Mouse (Mus musculus) MEL (cell line): ENCODE results near the gene Ap2s1. TPM values are rescaled to one million over a fixed set of nuclear protein-coding genes. Genes with fewer than 3 reads are reported as not detected.

Experiments
- DNase-seq: peaks from one replicate; pipeline ENCODE4 v3.0.0; 2011; ENCODE audit warnings: low read depth, low spot score
- H3K27ac ChIP-seq: 2 replicates; pipeline ENCODE4 v1.5.1; 2012; ENCODE audit warnings: low read depth, mild to moderate bottlenecking, control low read depth, low read length, moderate library complexity; ENCODE audit not compliant: control insufficient read depth
- H3K27me3 ChIP-seq, 2 experiments: fragments of 150-350 bp in 1 of 2; sonication (generic) in 1 of 2; 2 replicates each; pipeline ENCODE4 v1.6.1; 2012; ENCODE audit warnings: low read length in 2 of 2, mild to moderate bottlenecking in 2 of 2, improper control_type of control experiment in 1 of 2, moderate library complexity in 1 of 2; ENCODE audit not compliant: insufficient read depth in 2 of 2, control insufficient read depth in 1 of 2
- H3K36me3 ChIP-seq, 2 experiments: 2 replicates each; pipeline ENCODE4 v1.6.1; 2012 to 2014; ENCODE audit warnings: low read length in 2 of 2, improper control_type of control experiment in 1 of 2, inconsistent platforms in 1 of 2, mild to moderate bottlenecking in 1 of 2; ENCODE audit not compliant: insufficient read depth in 2 of 2, control insufficient read depth in 1 of 2
- H3K4me1 ChIP-seq, 2 experiments: fragments of 150-350 bp in 1 of 2; sonication (generic) in 1 of 2; 2 replicates each; pipeline ENCODE4 v1.6.1; 2012; ENCODE audit warnings: low read length in 2 of 2, improper control_type of control experiment in 1 of 2, mild to moderate bottlenecking in 1 of 2; ENCODE audit not compliant: insufficient read depth in 2 of 2, control insufficient read depth in 1 of 2
- H3K4me3 ChIP-seq, 2 experiments: fragments of 150-350 bp in 1 of 2; sonication (generic) in 1 of 2; 2 replicates each; pipeline ENCODE4 v1.5.1; 2012; ENCODE audit warnings: low read depth in 2 of 2, low read length in 2 of 2, mild to moderate bottlenecking in 2 of 2, moderate library complexity in 2 of 2, control low read depth in 1 of 2, improper control_type of control experiment in 1 of 2; ENCODE audit not compliant: control insufficient read depth in 1 of 2, insufficient read depth in 1 of 2
- H3K79me2 ChIP-seq: 2 replicates; pipeline ENCODE4 v1.6.1; 2012; ENCODE audit warnings: mild to moderate bottlenecking, low read length, moderate library complexity; ENCODE audit not compliant: control insufficient read depth, poor library complexity, insufficient read depth
- H3K9ac ChIP-seq: 2 replicates; pipeline ENCODE4 v1.6.1; 2012; ENCODE audit warnings: low read depth, mild to moderate bottlenecking, control low read depth, low read length, moderate library complexity; ENCODE audit not compliant: control insufficient read depth, poor library complexity, severe bottlenecking
- H3K9me3 ChIP-seq: fragments of 150-350 bp; sonication (generic); replicated peaks from 2 replicates; pipeline ENCODE4 v1.6.1; 2012; ENCODE audit warnings: mild to moderate bottlenecking, low read length, improper control_type of control experiment, moderate library complexity; ENCODE audit not compliant: insufficient read depth
- BHLHE40 ChIP-seq: IDR thresholded peaks from 2 replicates; pipeline ENCODE4 v1.6.1; 2012; ENCODE audit warnings: low read depth, mild to moderate bottlenecking, inconsistent platforms, low read length, improper control_type of control experiment, borderline replicate concordance
- CTCF ChIP-seq, 3 experiments: IDR thresholded peaks in 2 of 3; conservative IDR thresholded peaks in 1 of 3; 2 replicates each; pipeline ENCODE4 v1.5.1; 2011 to 2012; ENCODE audit warnings: low read length in 3 of 3, low read depth in 2 of 3, mild to moderate bottlenecking in 2 of 3, improper control_type of control experiment in 1 of 3, inconsistent platforms in 1 of 3, mixed read lengths in 1 of 3, moderate library complexity in 1 of 3; ENCODE audit not compliant: control insufficient read depth in 1 of 3, insufficient read depth in 1 of 3, poor library complexity in 1 of 3, severe bottlenecking in 1 of 3
- E2F4 ChIP-seq: IDR thresholded peaks from 2 replicates; pipeline ENCODE4 v1.6.1; 2011; ENCODE audit warnings: low read depth, low read length, improper control_type of control experiment, borderline replicate concordance
- EP300 ChIP-seq, 2 experiments: IDR thresholded peaks; 2 replicates each; pipeline ENCODE4 v1.6.1; 2011; ENCODE audit warnings: improper control_type of control experiment in 2 of 2, low read length in 2 of 2, low read depth in 1 of 2, mild to moderate bottlenecking in 1 of 2
- GATA1 ChIP-seq: IDR thresholded peaks from 2 replicates; pipeline ENCODE4 v1.6.1; 2011; ENCODE audit warnings: low read depth, low read length, improper control_type of control experiment
- HCFC1 ChIP-seq: IDR thresholded peaks from 2 replicates; pipeline ENCODE4 v1.6.1; 2012; ENCODE audit warnings: low read depth, mild to moderate bottlenecking, inconsistent platforms, low read length, improper control_type of control experiment, moderate library complexity
- MAFK ChIP-seq: IDR thresholded peaks from 2 replicates; pipeline ENCODE4 v1.6.1; 2011; ENCODE audit warnings: low read depth, mild to moderate bottlenecking, low read length, improper control_type of control experiment, borderline replicate concordance
- SIN3A ChIP-seq: IDR thresholded peaks from 2 replicates; pipeline ENCODE4 v1.6.1; 2012; ENCODE audit warnings: low read length, improper control_type of control experiment, inconsistent platforms
- TBP ChIP-seq: IDR thresholded peaks from 2 replicates; pipeline ENCODE4 v1.8.0; 2011; ENCODE audit warnings: low read depth, low read length, improper control_type of control experiment
- TCF12 ChIP-seq: IDR thresholded peaks from 2 replicates; pipeline ENCODE4 v1.6.1; 2014; ENCODE audit warnings: low read depth, mild to moderate bottlenecking, inconsistent platforms, low read length, improper control_type of control experiment, moderate library complexity
- UBTF ChIP-seq: IDR thresholded peaks from 2 replicates; pipeline ENCODE4 v1.6.1; 2012; ENCODE audit warnings: low read depth, mild to moderate bottlenecking, inconsistent platforms, low read length, improper control_type of control experiment, moderate library complexity, borderline replicate concordance; ENCODE audit not compliant: insufficient read depth
- USF1 ChIP-seq: IDR thresholded peaks from 2 replicates; pipeline ENCODE4 v1.6.1; 2014; ENCODE audit warnings: low read depth, mild to moderate bottlenecking, inconsistent platforms, low read length, improper control_type of control experiment, moderate library complexity
- USF2 ChIP-seq, 2 experiments: IDR thresholded peaks; 2 replicates each; pipeline ENCODE4 v1.6.1; 2011 to 2012; ENCODE audit warnings: improper control_type of control experiment in 2 of 2, low read length in 2 of 2, borderline replicate concordance in 1 of 2, inconsistent platforms in 1 of 2, low read depth in 1 of 2, mild to moderate bottlenecking in 1 of 2; ENCODE audit not compliant: insufficient read depth in 1 of 2
- ZNF384 ChIP-seq: IDR thresholded peaks from 2 replicates; pipeline ENCODE4 v1.6.1; 2012; ENCODE audit warnings: low read depth, mild to moderate bottlenecking, inconsistent platforms, low read length, improper control_type of control experiment
- polyA plus RNA-seq, 2 experiments: library from polyadenylated mRNA; stranded (reverse) in 1 of 2; unstranded in 1 of 2; fragments of >175 nt in 1 of 2; fragments of >200 nt in 1 of 2; gene quantifications; 2 replicates each; pipeline versions ENCODE4 v1.2.1 to v1.2.4; 2012; ENCODE audit warnings: low replicate concordance in 2 of 2, low read depth in 1 of 2; ENCODE audit not compliant: insufficient read length in 2 of 2, insufficient read depth in 1 of 2, missing spikeins in 1 of 2
- total RNA-seq: library from RNA; depleted of rRNA; stranded (reverse); fragments of 300-350 nt; gene quantifications from 2 replicates; pipeline ENCODE4 v1.2.3, GENCODE M21; 2012

Gene Ap2s1
- total and polyA plus RNA-seq, 3 experiments: 288 to 297 TPM; not detected in 1

- Histone ChIP-seq H3K4me1 (peaks cover 0 to 10% of the 10 kb centered on the region in 2 experiments; a peak in 2 of 4 replicates), H3K4me3 (no peak overlapping the region), H3K27me3 (no peaks in the 10 kb centered on the region), H3K9me3 (no peaks in the 10 kb centered on the region), H3K27ac (no peak overlapping the region), H3K36me3 (peaks cover 0 to 3% of the 10 kb centered on the region in 2 experiments; a peak in 1 of 4 replicates), H3K79me2 (no peaks in the 10 kb centered on the region), H3K9ac (no peak overlapping the region)
- TF ChIP-seq EP300 (IDR thresholded peaks at IDR 0.05; ENCODE audit: low read depth in 1 of 2, low read length in 2 of 2): no peak
- TF ChIP-seq USF1: no peak
- TF ChIP-seq UBTF: no peak
- no peak for TF ChIP-seq MAFK
- no peak for TF ChIP-seq CTCF (IDR thresholded peaks at IDR 0.05 in 2 of 3, conservative IDR thresholded peaks at IDR 0.05 in 1 of 3; ENCODE audit: control insufficient read depth in 1 of 3, insufficient read depth in 1 of 3, low read depth in 2 of 3, low read length in 3 of 3, poor library complexity in 1 of 3, severe bottlenecking in 1 of 3)
- TF ChIP-seq BHLHE40: no peak
- TF ChIP-seq HCFC1: no peak
- no peak for TF ChIP-seq SIN3A
- DNase-seq: no peak
These were observed 7.4 kb upstream of the Ap2s1 start for GRCm38 (mm10) chr7:16730791-16731190.

DNA sequence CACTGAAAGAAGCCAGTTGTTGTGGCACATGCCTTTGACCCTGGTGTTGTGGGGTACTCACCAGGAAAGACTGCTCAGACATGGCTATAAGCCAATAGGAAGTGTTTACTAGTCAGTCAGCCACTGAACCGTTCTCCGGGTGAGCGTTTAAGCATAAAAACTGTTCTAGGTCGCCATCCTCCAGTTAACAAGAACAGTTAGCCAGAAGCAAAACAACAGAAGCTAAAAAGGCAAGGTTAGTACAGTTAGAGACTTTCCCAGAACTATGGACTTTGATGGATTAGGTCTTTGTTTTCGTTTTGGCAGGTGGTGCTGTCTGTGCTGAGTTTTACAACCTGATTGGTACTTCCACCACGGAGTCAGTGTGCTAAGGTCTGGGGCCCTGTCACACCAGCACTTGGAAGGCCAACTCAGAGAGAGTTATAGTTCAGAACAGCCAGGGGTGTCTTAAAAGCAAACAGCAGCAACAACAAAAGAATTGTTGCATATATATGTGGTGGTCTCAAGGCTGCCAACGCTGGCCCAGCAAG, 6.3 kb upstream of the Ap2s1 start:
- TF ChIP-seq TBP (no peak), ZNF384 (no peak), GATA1 (no peak), USF2 (IDR thresholded peaks at IDR 0.05; ENCODE audit: borderline replicate concordance in 1 of 2, insufficient read depth in 1 of 2, low read depth in 1 of 2, low read length in 2 of 2) (no peak), TCF12 (no peak), E2F4 (no peak)
- TF ChIP-seq, all 39 proteins: peak for 0

More for the DNA sequence above, 6.3 kb upstream of the Ap2s1 start:
- no peak for DNase-seq
- Histone ChIP-seq H3K79me2 (no peaks in the 10 kb centered on the region), H3K9ac (no peak overlapping the region), H3K4me1 (peaks cover 0 to 10% of the 10 kb centered on the region in 2 experiments; a peak in 2 of 4 replicates), H3K4me3 (no peak overlapping the region), H3K27me3 (no peaks in the 10 kb centered on the region), H3K9me3 (no peaks in the 10 kb centered on the region), H3K36me3 (peaks cover 0 to 3% of the 10 kb centered on the region in 2 experiments; a peak in 1 of 4 replicates), H3K27ac (no peak overlapping the region)
